Mouse (Mus musculus): Measurements from ENCODE around the gene Gtf3a. TPM values are rescaled to one million over a fixed set of nuclear protein-coding genes. Genes with fewer than 3 reads are reported as not detected.
A peak's percentile ranks its signal among the peaks of the same experiment; 100 is the strongest.
"Not testable (repeated sequence)": the region's sequence is repeated elsewhere in the genome, so short reads cannot be mapped to it uniquely, and the experiment has no call there.

Gtf3a gene
- total RNA-seq, 2 experiments from 2014 or later: 25.3 to 25.4 TPM

- DNase-seq (ENCODE audit: low spot score in 2 of 2): no peak
- intact Hi-C loops (cut with DNase I): no loop called here
Observed at GRCm38 (mm10) chr5:146931904-146932553, 16.4 kb upstream of the Gtf3a start.

DNA sequence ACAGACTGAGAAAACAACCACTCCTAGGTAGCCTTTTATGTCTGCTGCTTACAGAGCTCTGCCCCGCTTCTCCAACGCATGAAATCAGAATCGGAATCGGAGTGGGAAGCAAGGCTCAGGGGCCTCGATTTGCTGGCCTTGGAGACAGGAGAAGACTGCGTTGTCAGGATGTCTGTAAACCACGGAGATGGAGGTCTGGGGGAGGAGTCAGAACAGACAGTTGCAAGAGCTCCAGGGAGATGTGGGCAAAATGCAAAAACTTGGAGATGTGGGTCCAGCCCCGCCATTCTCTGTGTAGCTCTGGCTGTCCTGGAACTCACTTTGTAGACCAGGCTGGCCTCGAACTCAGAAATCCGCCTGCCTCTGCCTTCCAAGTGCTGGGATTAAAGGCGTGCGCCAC, 15.0 kb upstream of the Gtf3a start:
- intact Hi-C loops (cut with DNase I): no loop called here
- no peak for DNase-seq (ENCODE audit: low spot score in 2 of 2)

GRCm38 (mm10) chr5:146937541-146938503, 10.6 kb upstream of the Gtf3a start:
- intact Hi-C loops (cut with DNase I): no loop called here
- no peak for DNase-seq (ENCODE audit: low spot score in 2 of 2)

- intact Hi-C loops (cut with DNase I): no loop called here
- no peak for DNase-seq (ENCODE audit: low spot score in 2 of 2)
Observed at GRCm38 (mm10) chr5:146939109-146939796, 9.2 kb upstream of the Gtf3a start.

DNA sequence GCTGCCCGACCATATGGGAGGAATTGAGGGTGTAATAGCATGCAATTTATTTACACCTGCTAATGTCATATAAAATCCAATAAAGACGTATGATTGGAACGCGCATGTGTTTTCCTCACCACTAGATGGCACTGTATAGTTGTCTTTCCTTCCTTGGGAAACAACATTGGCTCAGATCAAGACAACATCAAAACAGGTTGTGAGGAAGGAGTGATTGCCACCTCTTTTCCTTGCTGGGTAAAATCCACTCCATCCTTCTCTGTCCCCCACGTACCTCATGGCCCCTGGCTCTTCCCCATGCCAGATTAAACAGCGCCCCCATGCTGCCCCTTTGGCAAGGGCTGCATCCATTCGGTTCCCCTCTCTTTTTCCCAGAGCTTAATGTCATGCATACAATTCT, 8.2 kb upstream of the Gtf3a start:
- DNase-seq (ENCODE audit: low spot score in 2 of 2): peak; percentile 40 to 41
- intact Hi-C loops (cut with DNase I): loop anchor here (2.0 kb wide), 2 partner anchors 287 to 353 kb away; no protein-coding TSS in a partner anchor

GRCm38 (mm10) chr5:146941939-146942338, 6.5 kb upstream of the Gtf3a start:
- intact Hi-C loops (cut with DNase I): loop anchor here (2.0 kb wide), 2 partner anchors 285 to 351 kb away; no protein-coding TSS in a partner anchor
- DNase-seq (ENCODE audit: low spot score in 2 of 2): not testable (repeated sequence)

- DNase-seq (ENCODE audit: low spot score in 2 of 2): no peak
- intact Hi-C loops (cut with DNase I): no loop called here
Observed at GRCm38 (mm10) chr5:146942965-146943364, 5.5 kb upstream of the Gtf3a start.

DNA sequence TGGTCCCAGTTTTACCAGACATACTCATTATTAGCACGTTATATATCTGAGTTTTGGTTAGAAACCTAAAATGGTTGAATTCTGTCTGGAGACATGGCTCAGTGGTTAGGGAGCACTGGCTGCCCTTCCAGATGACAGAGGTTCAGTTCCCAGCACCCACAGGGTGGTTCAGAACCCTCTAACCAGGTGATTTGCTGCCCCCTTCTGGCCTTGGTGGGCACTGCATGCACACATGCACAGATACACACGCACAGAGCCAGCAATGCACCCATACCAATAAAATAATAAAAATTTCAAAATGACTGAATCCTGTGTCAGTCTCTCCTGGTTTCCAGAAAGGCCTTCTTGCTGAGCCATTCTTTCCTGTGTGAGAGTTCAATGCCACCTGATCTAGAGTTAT, 3.9 kb upstream of the Gtf3a start:
- DNase-seq (ENCODE audit: low spot score in 2 of 2): no peak
- intact Hi-C loops (cut with DNase I): no loop called here

- intact Hi-C loops (cut with DNase I): no loop called here
- DNase-seq (ENCODE audit: low spot score in 2 of 2): no peak
Observed at GRCm38 (mm10) chr5:146946682-146947081, 1.8 kb upstream of the Gtf3a start.

- intact Hi-C loops (cut with DNase I): no loop called here
- no peak for DNase-seq (ENCODE audit: low spot score in 2 of 2)
Observed at GRCm38 (mm10) chr5:146947497-146947896, 960 bp upstream of the Gtf3a start.

- DNase-seq (ENCODE audit: low spot score in 2 of 2): no peak
- intact Hi-C loops (cut with DNase I): loop anchor here (2.0 kb wide), 1 partner anchor 15 kb away; the partner anchor contains the start of gene Mtif3
Observed at GRCm38 (mm10) chr5:146948041-146948507, 383 bp upstream of the Gtf3a start.

DNA sequence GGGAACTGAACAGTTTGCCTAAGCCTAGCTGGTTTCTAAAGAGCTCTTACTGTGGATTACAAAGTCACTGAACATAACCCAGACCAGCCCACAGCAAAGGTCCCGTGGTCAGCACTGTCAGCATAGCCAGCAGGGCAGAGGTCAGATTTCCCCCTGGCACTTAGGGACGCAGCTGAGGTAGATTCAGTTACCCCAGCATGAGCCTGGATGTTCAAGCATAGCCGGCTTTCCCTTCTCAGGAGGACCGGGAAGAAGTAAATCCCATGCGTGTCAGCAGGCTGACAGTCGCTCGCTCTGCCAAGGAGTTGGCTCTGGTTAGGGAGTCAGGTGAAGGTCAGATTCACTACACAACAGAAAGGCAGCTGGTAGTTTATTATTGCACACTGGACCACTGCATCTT, 6.1 kb downstream of the Gtf3a start:
- no peak for DNase-seq (ENCODE audit: low spot score in 2 of 2)
- intact Hi-C loops (cut with DNase I): no loop called here

DNA sequence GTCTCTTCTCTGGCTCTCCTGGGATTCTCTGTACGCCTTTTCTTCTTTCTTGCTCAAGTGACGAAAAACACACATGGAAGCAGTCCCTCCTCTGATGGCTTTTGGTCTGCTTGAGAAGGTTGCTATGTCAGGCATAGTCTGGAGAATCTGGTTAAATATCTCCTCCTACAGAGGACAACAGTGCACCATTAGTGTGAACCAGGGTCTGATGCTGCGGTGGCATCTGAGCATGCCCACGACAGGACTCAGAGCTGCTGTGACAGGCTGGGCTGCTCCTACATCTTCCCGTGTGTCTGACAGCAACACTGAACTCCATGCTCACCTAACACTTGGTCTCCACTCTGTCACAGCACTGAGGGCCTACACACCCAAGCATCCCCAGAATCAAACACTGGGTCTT, 7.2 kb downstream of the Gtf3a start:
- intact Hi-C loops (cut with DNase I): no loop called here
- no peak for DNase-seq (ENCODE audit: low spot score in 2 of 2)

DNA sequence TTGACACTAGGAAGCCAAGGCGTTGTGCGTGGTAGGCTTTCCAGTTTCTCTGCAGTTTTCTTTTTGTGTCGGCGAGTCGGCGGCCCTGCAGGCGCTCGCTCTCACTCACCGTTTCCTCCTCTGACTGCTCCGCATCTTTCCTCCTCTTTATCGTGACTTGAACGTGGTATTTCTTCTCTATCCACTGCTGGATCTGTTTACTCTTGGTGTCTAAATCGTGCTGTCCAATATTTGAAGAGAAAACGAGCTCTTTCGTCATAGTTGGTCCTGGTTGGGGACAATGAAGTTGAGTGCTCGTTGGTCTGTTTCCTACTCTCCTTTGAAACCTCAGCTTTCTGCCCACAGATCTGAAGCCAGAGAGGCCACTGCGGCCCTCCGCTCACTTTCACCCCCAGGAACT, 8.2 kb downstream of the Gtf3a start:
- no peak for DNase-seq (ENCODE audit: low spot score in 2 of 2)
- intact Hi-C loops (cut with DNase I): no loop called here

GRCm38 (mm10) chr5:146963118-146963936, 14.9 kb downstream of the Gtf3a start, which contains the start of gene Mtif3:
TSS of gene Mtif3 (minus strand) at chr5:146963800.
- intact Hi-C loops (cut with DNase I): loop anchor here (2.0 to 5.0 kb wide), 2 partner anchors 15 to 114 kb away; partner anchors contain the start of genes Gtf3a, Lnx2 and Polr1d
- peak; percentile 85 to 89 for DNase-seq (ENCODE audit: low spot score in 2 of 2)

GRCm38 (mm10) chr5:146963937-146964278, 15.5 kb downstream of the Gtf3a start:
- no peak for DNase-seq (ENCODE audit: low spot score in 2 of 2)
- intact Hi-C loops (cut with DNase I): loop anchor here (2.0 to 5.0 kb wide), 2 partner anchors 15 to 113 kb away; partner anchors contain the start of genes Gtf3a, Lnx2 and Polr1d

- DNase-seq (ENCODE audit: low spot score in 2 of 2): no peak
- intact Hi-C loops (cut with DNase I): no loop called here
Observed at GRCm38 (mm10) chr5:146968695-146969393, 20.4 kb downstream of the Gtf3a start.

DNA sequence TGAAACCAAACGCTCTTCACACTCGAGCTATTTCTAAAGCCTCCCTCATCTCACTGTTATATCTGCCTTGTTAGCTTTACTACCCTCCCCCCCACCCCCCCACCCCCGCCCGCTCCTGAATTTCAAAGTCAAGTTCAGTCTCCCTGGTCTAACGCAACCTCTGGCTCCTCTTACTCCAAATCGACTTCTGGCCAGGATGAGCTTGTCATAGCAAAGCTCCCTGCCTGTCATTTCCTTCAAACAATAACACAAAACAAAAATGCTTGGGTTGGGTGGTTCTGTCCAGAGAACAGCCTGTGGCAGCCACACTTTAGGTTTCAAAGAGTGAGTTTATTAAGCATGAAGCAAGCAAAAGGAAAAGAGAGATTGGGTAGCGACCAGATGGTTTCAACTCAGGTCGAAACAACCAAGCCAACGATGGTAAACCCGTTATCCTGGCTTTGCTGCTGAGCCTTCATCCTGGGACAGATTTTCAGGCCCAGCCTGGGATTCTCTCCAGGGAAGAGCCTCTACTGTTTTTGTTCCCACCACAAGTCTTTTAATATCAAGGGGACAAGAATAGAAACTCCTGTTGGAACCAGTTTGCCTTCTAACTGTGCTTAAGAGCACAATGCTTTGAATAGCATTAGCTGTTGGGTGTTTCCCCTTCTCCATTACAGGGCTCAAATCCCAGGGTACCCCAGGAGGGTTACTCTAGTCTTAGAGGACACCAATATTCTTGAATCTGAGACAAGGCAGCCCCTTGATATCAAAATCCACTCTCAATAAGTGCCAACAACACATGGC, 23.5 kb downstream of the Gtf3a start:
- DNase-seq (ENCODE audit: low spot score in 2 of 2): no peak
- intact Hi-C loops (cut with DNase I): no loop called here

All from left cerebral cortex, postnatal 25 days (tissue).